Mouse (Mus musculus): Measurements from ENCODE around the gene Chp1. TPM values are rescaled to one million over a fixed set of nuclear protein-coding genes. Genes with fewer than 3 reads are reported as not detected.

Gene Chp1
- polyA plus RNA-seq, 1 experiment = 17.3 TPM

DNA sequence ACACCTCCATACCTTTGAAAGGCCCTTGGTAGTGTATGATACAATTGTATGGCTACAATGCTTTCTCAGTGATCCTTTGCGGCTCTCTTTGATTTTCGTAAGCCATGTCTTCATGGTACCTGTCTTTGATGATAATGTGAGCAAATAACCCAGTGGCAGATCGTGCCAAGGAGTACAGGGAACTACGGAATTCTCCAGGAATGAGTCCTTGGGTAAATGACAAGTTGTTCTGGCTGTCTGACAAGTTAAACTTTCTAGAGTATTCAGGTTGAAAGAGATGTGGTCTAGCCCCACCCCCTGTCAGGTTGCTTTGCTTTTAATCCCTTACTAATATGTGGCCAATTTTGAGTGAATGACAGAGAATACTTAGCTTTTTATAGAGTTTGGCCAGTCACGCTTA, 1.2 kb downstream of the Chp1 start:
- no peak for TF ChIP-seq GATA1 (IDR thresholded peaks at IDR 0.05; ENCODE audit: low read length)

DNA sequence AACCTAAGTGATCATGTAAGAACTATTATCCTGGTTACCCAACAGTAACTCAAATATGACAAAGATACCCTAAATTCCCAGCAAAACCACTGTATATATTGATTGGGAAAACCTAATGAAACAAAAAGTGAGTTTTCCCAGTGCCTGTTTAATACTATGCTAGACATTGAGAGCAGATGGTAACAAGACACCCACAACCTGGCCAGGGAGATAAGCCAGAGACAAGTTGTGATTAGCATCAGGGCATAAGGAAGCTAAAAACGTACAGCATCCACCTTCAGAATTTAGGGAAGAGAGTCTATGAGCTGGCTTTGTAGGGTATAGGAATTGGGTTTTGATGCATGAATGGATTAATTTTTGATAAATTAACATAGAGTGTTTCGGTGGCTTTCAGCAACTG, 2.2 kb downstream of the Chp1 start:
- TF ChIP-seq GATA1 (IDR thresholded peaks at IDR 0.05; ENCODE audit: low read length) = no peak

DNA sequence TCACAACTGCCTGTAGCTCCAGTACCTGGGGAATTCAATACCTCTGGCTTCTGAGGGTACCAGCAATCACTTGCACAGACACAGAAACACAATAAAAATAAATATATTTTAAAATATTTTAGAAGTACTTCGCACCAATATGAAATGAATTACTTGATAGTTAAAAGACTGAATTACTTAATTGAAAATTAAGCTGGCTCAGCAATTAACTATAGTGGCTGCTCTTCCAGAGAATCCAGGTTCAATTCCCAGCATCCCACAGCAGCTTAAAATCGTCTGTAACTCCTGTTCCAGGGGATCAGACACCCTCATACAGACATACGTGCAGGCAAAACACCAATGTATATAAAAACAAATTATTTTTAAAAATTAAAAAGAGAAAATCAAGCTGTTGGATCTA, 10.5 kb downstream of the Chp1 start:
- TF ChIP-seq GATA1 (IDR thresholded peaks at IDR 0.05; ENCODE audit: low read length) = no peak

DNA sequence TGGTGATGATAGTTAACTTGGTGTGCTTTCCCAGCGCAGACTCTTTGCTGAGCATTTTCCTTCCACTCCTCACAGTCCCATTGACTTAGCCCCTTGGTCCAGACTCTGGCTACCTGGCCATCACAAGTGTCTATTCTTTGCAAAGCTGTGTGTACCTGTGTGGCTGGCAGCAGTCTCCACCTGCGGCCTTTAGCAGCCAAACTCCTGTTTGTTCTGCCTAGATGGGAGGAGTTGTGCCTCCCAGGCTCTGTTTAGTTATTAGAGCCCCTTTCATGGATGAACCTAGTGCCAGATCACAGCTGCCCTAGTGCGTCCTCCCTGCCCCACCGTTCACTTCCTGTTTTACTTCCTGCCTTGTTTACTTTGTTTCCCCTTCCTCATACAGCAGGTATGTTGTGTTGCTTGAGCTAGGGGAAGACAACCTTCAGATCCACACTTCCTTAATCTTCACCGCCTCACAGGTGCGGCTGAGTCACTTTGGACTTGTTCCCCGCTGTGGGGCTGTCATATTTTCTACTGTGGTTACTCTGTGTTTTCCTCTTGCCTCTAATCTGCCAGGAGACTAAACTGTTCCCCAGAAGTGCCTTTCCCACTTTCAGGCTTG, 11.3 kb downstream of the Chp1 start:
- TF ChIP-seq GATA1 (IDR thresholded peaks at IDR 0.05; ENCODE audit: low read length) = no peak

- no peak for TF ChIP-seq GATA1 (IDR thresholded peaks at IDR 0.05; ENCODE audit: low read length)
These were observed 14.3 kb downstream of the Chp1 start for GRCm38 (mm10) chr2:119561794-119562193.

- TF ChIP-seq GATA1 (IDR thresholded peaks at IDR 0.05; ENCODE audit: low read length) = no peak
These were observed 17.8 kb downstream of the Chp1 start for GRCm38 (mm10) chr2:119565284-119565683.

DNA sequence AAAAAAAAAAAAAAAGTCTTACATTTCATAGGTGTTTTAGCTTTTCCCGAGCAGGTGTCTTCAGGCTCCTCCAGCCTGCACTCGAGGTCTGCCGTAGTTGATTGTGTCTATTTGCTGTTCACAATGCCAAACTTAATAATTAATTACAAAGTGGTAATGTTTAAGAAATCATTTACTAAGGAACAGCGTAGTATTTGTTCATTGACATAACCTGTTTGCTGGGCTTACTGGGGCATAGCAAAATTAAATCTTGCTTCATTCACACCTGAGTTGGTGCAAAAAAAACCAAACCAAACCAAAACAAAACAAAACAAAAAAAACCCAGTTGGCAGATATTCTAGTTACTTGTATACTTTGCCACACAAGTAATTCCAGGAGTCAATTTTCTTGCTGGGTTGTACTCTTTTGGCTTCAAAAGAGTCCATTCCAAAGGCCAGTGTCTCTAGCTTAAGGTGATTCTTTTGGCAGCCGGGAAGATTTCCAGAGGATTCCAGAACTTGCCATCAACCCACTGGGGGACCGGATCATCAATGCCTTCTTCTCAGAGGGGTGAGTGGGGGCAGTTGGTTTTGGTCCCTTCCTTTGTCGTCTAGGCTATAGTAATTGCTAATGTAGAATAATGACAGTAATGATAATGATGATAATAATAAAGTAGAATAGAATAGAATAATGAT, 18.8 kb downstream of the Chp1 start:
- no peak for TF ChIP-seq GATA1 (IDR thresholded peaks at IDR 0.05; ENCODE audit: low read length)

GRCm38 (mm10) chr2:119572471-119572870, 25.0 kb downstream of the Chp1 start:
- no peak for TF ChIP-seq GATA1 (IDR thresholded peaks at IDR 0.05; ENCODE audit: low read length)

DNA sequence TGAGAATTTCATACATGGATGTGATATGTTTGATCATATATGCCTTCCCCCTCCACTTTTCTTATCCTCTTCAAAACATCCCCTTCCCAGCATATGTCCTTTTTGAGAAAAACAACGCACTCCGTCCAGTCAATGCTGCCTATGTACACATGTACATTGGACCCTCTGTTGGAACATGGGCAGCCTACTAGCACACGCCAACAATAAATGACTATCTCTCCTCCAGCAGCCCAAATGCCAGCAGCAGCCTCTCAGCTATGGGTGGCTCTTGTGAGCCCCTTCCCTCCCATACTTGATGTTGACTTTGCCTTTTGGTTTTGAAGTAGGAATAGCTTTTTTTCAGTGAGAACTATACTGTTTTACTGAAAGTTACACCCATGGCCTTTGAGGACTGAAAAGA, 34.1 kb downstream of the Chp1 start:
- TF ChIP-seq GATA1 (IDR thresholded peaks at IDR 0.05; ENCODE audit: low read length) = no peak

- no peak for TF ChIP-seq GATA1 (IDR thresholded peaks at IDR 0.05; ENCODE audit: low read length)
These were observed 35.9 kb downstream of the Chp1 start for GRCm38 (mm10) chr2:119583439-119583838.

DNA sequence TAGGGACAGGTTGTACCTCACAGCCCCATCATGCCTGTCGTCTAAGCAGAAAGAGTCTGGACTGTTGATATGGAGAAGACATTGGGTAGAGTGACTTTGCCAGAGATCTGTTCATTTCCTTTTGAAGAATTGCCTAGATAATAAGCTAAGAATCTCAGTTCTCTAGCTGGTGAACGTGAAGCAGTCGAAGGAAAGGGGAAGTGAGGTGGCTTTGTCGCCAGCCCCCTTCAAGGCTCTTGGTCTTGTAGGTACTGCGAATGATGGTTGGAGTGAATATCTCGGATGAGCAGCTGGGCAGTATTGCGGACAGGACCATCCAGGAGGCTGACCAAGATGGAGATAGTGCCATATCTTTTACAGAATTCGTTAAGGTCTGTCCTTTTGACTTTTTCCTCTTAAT, 36.8 kb downstream of the Chp1 start:
- TF ChIP-seq GATA1 (IDR thresholded peaks at IDR 0.05; ENCODE audit: low read length) = no peak

GRCm38 (mm10) chr2:119587383-119587782, 39.9 kb downstream of the Chp1 start:
- no peak for TF ChIP-seq GATA1 (IDR thresholded peaks at IDR 0.05; ENCODE audit: low read length)

DNA sequence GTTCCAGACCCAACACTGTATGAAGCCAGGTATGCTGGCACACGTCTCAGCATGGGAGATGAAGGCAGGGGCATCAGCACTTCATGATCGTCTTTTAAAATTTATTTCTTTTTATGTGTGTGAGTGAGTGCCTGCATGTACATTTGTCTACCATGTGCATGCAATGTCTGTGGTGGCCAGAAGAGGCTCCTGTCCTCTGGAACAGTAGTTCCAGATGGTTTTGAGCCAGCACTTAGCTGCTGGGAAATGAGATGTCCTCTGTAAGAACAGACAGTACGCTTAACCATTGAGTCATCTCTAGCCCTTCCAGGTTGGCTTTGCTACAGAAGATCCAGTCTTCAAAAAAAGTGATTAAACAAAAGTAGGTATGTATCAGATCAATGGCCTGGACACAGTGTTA, 43.8 kb downstream of the Chp1 start:
- no peak for TF ChIP-seq GATA1 (IDR thresholded peaks at IDR 0.05; ENCODE audit: low read length)

DNA sequence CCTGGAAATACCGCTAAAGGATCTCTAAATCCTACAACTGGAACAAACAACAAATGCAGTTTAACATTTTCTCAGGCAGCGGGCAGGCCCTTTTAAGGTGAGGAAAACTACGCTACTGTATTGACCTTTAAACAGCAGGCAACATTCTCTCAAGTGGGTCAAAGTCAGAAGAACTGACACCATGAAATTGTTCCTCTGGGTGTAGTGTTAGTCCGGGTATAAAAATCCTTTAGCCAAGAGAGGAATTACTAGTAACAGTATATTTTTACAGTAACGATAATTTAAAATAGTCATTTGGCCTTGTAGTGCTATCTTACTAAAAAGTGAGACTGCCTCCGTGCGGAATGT, 46.2 kb downstream of the Chp1 start:
- no peak for TF ChIP-seq GATA1 (IDR thresholded peaks at IDR 0.05; ENCODE audit: low read length)

DNA sequence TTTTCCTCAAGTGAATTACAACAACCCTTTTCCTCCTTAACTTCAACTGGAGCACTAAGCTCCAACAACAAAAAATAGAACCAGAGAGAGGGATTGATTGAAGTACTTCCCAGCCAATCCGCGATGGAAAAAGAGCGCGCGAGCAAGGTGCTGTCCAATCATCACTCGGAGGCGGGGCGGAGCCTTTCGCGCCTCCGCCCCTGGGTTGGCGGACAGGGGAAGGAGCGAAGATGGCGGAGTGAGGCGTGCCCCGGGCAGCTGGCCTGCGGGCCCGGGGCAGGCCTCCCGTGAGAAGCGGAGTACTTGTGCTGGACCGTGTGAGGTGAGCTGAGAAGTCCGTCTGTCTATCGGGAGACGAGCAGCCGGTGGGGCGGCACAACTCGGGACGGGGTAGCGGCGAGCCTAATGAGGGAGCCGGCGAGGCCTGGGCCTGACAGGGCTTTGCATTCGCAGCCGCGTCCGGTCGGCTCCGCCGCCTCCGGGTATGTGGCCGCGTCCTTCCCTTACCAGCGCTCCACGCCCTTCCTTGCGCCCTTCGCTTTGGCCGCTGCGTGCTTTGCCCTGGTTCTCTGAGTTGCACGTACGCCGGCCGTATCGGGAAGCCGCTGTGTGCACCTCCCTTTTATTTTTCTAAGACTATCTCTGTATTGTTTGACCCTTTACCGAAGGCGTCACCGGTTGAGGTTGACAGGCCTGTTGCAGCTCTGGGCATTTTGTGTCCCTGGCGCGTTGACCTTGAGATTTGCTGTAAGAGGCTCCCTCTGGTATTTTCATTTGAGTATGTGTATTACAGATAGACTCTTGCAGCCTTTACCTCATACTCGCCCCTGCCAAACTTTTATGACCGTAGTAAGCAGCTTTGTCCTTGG, 46.9 kb downstream of the Chp1 start:
- no peak for TF ChIP-seq GATA1 (IDR thresholded peaks at IDR 0.05; ENCODE audit: low read length)

- TF ChIP-seq GATA1 (IDR thresholded peaks at IDR 0.05; ENCODE audit: low read length) = no peak
These were observed 47.8 kb downstream of the Chp1 start for GRCm38 (mm10) chr2:119595308-119595707.
